Mouse (Mus musculus): ENCODE measurements at regions not wholly inside any gene's neighbourhood (a gene's known extent, or its start where the extent isn't known, plus 50 kb on each side); places are given as distances from the start of the nearest gene placed in this dataset.

GRCm38 (mm10) chr8:67598687-67599086 lies 75.0 kb downstream of the Nat3 start:
- DNase-seq = no peak

DNA sequence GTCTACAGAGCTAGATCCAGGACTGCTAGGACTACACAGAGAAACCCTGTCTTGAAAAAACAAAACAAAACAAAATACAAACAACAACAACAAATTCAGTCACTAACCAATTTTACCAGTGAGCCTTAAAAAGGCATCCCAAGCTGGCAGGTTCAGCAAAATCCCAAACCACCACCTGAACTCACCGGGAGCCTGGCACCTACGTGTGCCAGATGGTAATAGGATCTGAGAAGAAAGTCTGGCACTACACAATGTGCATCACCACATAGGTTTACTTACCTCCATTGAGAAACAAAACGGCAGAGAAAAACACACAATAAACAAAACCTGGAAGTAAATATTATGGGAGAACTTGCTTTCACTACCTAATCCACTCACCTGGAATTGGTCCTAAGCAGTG lies 98.6 kb downstream of the Nat3 start:
- DNase-seq = peak; percentile 87

DNA sequence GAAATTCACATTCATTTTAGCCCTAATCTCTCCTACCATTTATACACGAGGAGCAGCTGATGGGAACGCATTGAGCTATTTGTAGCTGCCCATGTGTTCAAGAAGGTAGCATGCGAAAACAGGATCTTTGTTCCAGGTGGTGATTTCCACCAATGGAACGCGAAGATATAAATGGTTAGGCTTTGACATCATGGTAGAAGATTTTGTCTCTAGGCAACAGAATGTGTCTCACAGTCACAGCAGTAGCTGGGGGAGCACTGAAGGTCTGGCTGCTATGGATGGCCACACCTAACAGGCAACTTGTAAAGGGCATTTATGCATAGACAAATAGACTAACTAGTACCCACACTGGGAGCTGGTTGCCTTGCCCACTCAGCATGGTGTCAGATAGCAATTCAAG lies 108.0 kb downstream of the Nat3 start:
- DNase-seq = no peak

DNA sequence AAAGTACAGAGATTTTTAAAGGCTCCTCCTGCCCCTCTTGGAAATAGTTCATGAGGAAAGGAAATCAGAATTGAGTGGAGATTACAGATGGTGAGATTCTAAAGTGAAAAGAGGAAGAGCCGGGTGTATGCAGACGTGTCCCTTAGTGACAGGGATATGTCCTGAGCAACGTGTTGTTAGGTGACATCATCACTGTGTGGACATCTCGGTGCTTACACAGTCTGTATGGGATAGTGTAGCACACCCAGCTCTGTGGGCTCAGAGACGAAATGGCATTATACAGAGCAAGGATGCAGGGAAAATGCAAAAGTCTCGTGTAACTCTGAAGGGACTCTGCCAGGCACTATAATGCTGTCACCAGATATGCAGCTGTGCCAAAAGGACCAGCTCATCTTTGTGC lies 108.6 kb downstream of the Nat3 start:
- DNase-seq = no peak
